Mouse (Mus musculus) ZHBTc4 (cell line): ENCODE measurements at regions not wholly inside any gene's neighbourhood (a gene's known extent, or its start where the extent isn't known, plus 50 kb on each side); places are given as distances from the start of the nearest gene placed in this dataset.
A peak's percentile ranks its signal among the peaks of the same experiment; 100 is the strongest.

Experiments
- DNase-seq: peaks from one replicate; pipeline ENCODE4 v3.0.0-alpha.2; 2011; ENCODE audit warnings: low read depth, low spot score

GRCm38 (mm10) chr5:40780363-40780762 is 927.6 kb downstream of the Rab28 start:
- DNase-seq, result no peak

GRCm38 (mm10) chr5:40779902-40780301 is 928.1 kb downstream of the Rab28 start:
- DNase-seq, result no peak

- no peak for DNase-seq
Measured at GRCm38 (mm10) chr5:40775856-40776255, 932.1 kb downstream of the Rab28 start.

- no peak for DNase-seq
Measured at GRCm38 (mm10) chr5:40760224-40760623, 947.7 kb downstream of the Rab28 start.

GRCm38 (mm10) chr5:40750044-40750443 is 957.9 kb downstream of the Rab28 start:
- peak; percentile 5 for DNase-seq

GRCm38 (mm10) chr5:40735660-40736059 is 972.3 kb downstream of the Rab28 start:
- DNase-seq, result no peak

GRCm38 (mm10) chr5:40733844-40734566 is 974.0 kb downstream of the Rab28 start:
- DNase-seq, result no peak

GRCm38 (mm10) chr5:40714497-40715128 is 959.3 kb upstream of the Hs3st1 start:
- no peak for DNase-seq

GRCm38 (mm10) chr5:40701651-40702050 is 946.4 kb upstream of the Hs3st1 start:
- no peak for DNase-seq

- DNase-seq, result no peak
Measured at GRCm38 (mm10) chr5:40697517-40698298, 942.4 kb upstream of the Hs3st1 start.
